Mouse (Mus musculus) right cerebral cortex, postnatal 36 days (tissue): ENCODE results near the gene Ces2f.
"Not testable (repeated sequence)": the region's sequence is repeated elsewhere in the genome, so short reads cannot be mapped to it uniquely, and the experiment has no call there.

Experiments used
- DNase-seq, 2 experiments: peaks; one replicate each; pipeline ENCODE4 v3.0.0; 2022; ENCODE audit warnings: low spot score in 2 of 2, mixed read lengths in 1 of 2

The Ces2f gene

GRCm38 (mm10) chr8:104947056-104947455 lies at the start of gene Ces2f:
Gene Ces2f, plus strand, starts transcription at chr8:104947356.
- DNase-seq = no peak

- DNase-seq = no peak
Observed at GRCm38 (mm10) chr8:104901746-104902145, 45.4 kb upstream of the Ces2f start.

GRCm38 (mm10) chr8:104907111-104907510 lies 40.0 kb upstream of the Ces2f start:
- no peak for DNase-seq

- peak in 1 of 2 experiments; percentile 5 for DNase-seq
Observed at GRCm38 (mm10) chr8:104909021-104909420, 38.1 kb upstream of the Ces2f start.

- DNase-seq = not testable (repeated sequence)
Observed at GRCm38 (mm10) chr8:104909651-104910050, 37.5 kb upstream of the Ces2f start.

GRCm38 (mm10) chr8:104925972-104926596 lies 21.1 kb upstream of the Ces2f start, which contains the start of gene Ces2e:
Gene Ces2e, plus strand, starts transcription at chr8:104926260.
- no peak for DNase-seq

- no peak for DNase-seq
Observed at GRCm38 (mm10) chr8:104927301-104927700, 19.9 kb upstream of the Ces2f start.

GRCm38 (mm10) chr8:104944665-104945064 lies 2.5 kb upstream of the Ces2f start:
- DNase-seq = no peak

- DNase-seq = no peak
Observed at GRCm38 (mm10) chr8:104949031-104949430, 1.9 kb downstream of the Ces2f start.

- no peak for DNase-seq
Observed at GRCm38 (mm10) chr8:104961537-104961961, 14.4 kb downstream of the Ces2f start, which contains the start of gene Ces2g. Gene Ces2g, plus strand, starts transcription at chr8:104961718.

GRCm38 (mm10) chr8:104962229-104962901 lies 15.2 kb downstream of the Ces2f start:
- DNase-seq = no peak

GRCm38 (mm10) chr8:104963375-104963894 lies 16.3 kb downstream of the Ces2f start:
- no peak for DNase-seq

- no peak for DNase-seq
Observed at GRCm38 (mm10) chr8:104984126-104984525, 37.0 kb downstream of the Ces2f start.

- no peak for DNase-seq
Observed at GRCm38 (mm10) chr8:104984942-104985341, 37.8 kb downstream of the Ces2f start.

- DNase-seq = no peak
Observed at GRCm38 (mm10) chr8:104998191-104998590, 51.0 kb downstream of the Ces2f start.

GRCm38 (mm10) chr8:104999183-104999582 lies 52.0 kb downstream of the Ces2f start:
- no peak for DNase-seq

- DNase-seq = no peak
Observed at GRCm38 (mm10) chr8:105000586-105000985, 53.4 kb downstream of the Ces2f start, which contains the start of gene Ces2h. Gene Ces2h, plus strand, starts transcription at chr8:105000853.
